In the genomic region with DNA sequence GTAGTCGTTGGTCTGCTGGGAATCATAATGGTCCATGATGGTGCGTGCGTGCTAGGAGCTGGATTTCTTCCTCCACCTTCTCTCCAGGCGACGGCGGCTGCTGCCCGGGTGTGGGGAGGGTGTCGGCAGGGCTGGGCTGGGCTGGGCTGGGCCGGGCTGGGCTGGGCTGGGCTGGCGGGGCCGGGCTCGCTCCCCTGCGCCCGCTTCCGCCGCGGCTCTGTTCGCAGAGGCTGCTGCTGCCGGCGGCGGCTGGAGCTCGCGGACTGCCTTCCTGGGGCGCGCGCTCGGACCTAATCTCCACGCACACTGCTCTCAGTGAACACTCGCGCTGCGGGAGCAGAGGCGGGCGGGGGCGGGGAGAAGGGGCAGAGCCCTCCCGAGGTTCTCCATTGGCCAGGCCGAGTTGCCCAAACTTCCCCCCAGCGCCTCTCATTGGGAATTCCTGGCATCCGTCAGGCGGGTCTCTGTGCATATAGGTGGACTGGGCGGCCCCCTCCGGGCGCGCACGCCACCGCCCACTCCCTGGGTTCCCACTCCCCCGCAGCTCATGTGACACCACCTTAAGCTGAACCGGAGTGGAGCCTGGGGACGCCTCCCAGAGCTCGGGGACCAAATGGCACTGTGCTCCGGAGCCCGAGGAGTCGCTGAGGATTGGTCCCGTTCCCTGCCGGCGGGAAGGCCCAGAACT, we compare ENCODE assay signal across 8 mouse cellular contexts. TPM values are rescaled to one million over a fixed set of nuclear protein-coding genes. Genes with fewer than 3 reads are reported as not detected.
DNase-seq lines count a peak whose midpoint lies in the region; ATAC-seq and TF ChIP-seq lines count a peak whose summit lies in the region.

A gene (minus strand): TSS at position 316 of the 688 bp plus-strand sequence.

- no peaks in the 10 kb centered on the region for H3K36me3 ChIP-seq in heart, embryonic 12.5 days
- H3K36me3 ChIP-seq in kidney, postnatal 0 days (ENCODE audit: insufficient read depth, low read length): no peaks in the 10 kb centered on the region
- no peaks in the 10 kb centered on the region for H3K36me3 ChIP-seq in liver, adult 2 months (ENCODE audit: control insufficient read depth, insufficient read depth, low read length)
- H3K36me3 ChIP-seq in splenic B cell, adult 2 months (ENCODE audit: control insufficient read depth, insufficient read depth, low read length, poor library complexity, severe bottlenecking): no peaks in the 10 kb centered on the region

- ATAC-seq in heart, embryonic 12.5 days (ENCODE audit: insufficient number of reproducible peaks, low FRiP score): peak; percentile 91
- ATAC-seq in kidney, postnatal 0 days (replicated peaks; ENCODE audit: low FRiP score, low read depth): peak; percentile 94

- H3K4me1 ChIP-seq in brown adipose tissue, adult 24 weeks (ENCODE audit: control insufficient read depth, insufficient read depth, insufficient read length, low read length): no peaks in the 10 kb centered on the region; the same call in 1 of the 2 replicates
- peaks cover 39% of the 10 kb centered on the region for H3K4me1 ChIP-seq in heart, embryonic 12.5 days (replicated peaks)
- H3K4me1 ChIP-seq in kidney, postnatal 0 days (replicated peaks; ENCODE audit: insufficient read depth, low read length): peaks cover 13% of the 10 kb centered on the region; the same call in 1 of the 2 replicates
- no peaks in the 10 kb centered on the region for H3K4me1 ChIP-seq in liver, adult 2 months (ENCODE audit: control insufficient read depth, insufficient read depth, low read length)

- H3K27ac ChIP-seq in brown adipose tissue, adult 24 weeks (replicated peaks; ENCODE audit: low read depth, low read length): peak within 1 kb of the TSS; percentile 56
- H3K27ac ChIP-seq in heart, embryonic 12.5 days (ENCODE audit: poor library complexity, severe bottlenecking): peak within 1 kb of the TSS; percentile 90
- H3K27ac ChIP-seq in kidney, postnatal 0 days: peak within 1 kb of the TSS; percentile 96
- peak within 1 kb of the TSS; percentile 62 for H3K27ac ChIP-seq in liver, adult 2 months (replicated peaks; ENCODE audit: insufficient read depth, low read depth, low read length)

- WGBS in heart, embryonic 12.5 days: under 1% methylated on average over 55 of the region's 55 CpGs
- under 1% methylated on average over 52 of the region's 55 CpGs for WGBS in kidney, postnatal 0 days
- under 1% methylated on average over 55 of the region's 55 CpGs for WGBS in liver, adult 2 months

- H3K4me2 ChIP-seq in heart, embryonic 12.5 days: peak within 1 kb of the TSS; percentile 81
- peak within 1 kb of the TSS; percentile 88 for H3K4me2 ChIP-seq in kidney, postnatal 0 days (ENCODE audit: low read length)

- no peaks in the 10 kb centered on the region for H3K9me3 ChIP-seq in heart, embryonic 12.5 days (replicated peaks)
- no peaks in the 10 kb centered on the region for H3K9me3 ChIP-seq in kidney, postnatal 0 days (replicated peaks; ENCODE audit: low read length)

- H3K4me3 ChIP-seq in brown adipose tissue, adult 24 weeks (ENCODE audit: insufficient read depth, low read depth, low read length): peak within 1 kb of the TSS; percentile 71
- peak within 1 kb of the TSS; percentile 87 for H3K4me3 ChIP-seq in heart, embryonic 12.5 days
- peak within 1 kb of the TSS; percentile 93 for H3K4me3 ChIP-seq in kidney, postnatal 0 days (replicated peaks; ENCODE audit: low read depth, low read length)
- H3K4me3 ChIP-seq in liver, adult 2 months (ENCODE audit: insufficient read depth, low read depth, low read length): peak within 1 kb of the TSS; percentile 63

- no peaks in the 10 kb centered on the region for H3K27me3 ChIP-seq in heart, embryonic 12.5 days (replicated peaks)
- H3K27me3 ChIP-seq in kidney, postnatal 0 days (ENCODE audit: insufficient read depth, low read length): no peaks in the 10 kb centered on the region
- H3K27me3 ChIP-seq in liver, adult 2 months (ENCODE audit: control insufficient read depth, insufficient read depth, low read length): no peaks in the 10 kb centered on the region
- H3K27me3 ChIP-seq in splenic B cell, adult 2 months (ENCODE audit: control insufficient read depth, insufficient read depth, low read length, poor library complexity, severe bottlenecking): no peaks in the 10 kb centered on the region; the same call in 1 of the 2 replicates

- H3K9ac ChIP-seq in heart, embryonic 12.5 days: peak within 1 kb of the TSS; percentile 92
- H3K9ac ChIP-seq in kidney, postnatal 0 days (ENCODE audit: low read depth, low read length): peak within 1 kb of the TSS; percentile 79
- peak within 1 kb of the TSS; percentile 74 for H3K9ac ChIP-seq in liver, adult 2 months (ENCODE audit: low read depth, low read length)

- TF ChIP-seq CTCF in kidney, postnatal 0 days (IDR thresholded peaks at IDR 0.05; ENCODE audit: low read depth): no peak
- TF ChIP-seq CTCF in liver, adult 2 months (IDR thresholded peaks at IDR 0.05; ENCODE audit: low read depth, low read length): no peak

- TF ChIP-seq POLR2A in liver, adult 2 months (IDR thresholded peaks at IDR 0.05; ENCODE audit: extremely low read depth, insufficient read depth, low read length): peak; percentile 76

- peaks cover 35% of the 10 kb centered on the region for H3K79me2 ChIP-seq in liver, adult 2 months (ENCODE audit: control insufficient read depth, insufficient read depth, low read length)

- peak; percentile 76 for DNase-seq in CD4-positive, CD25-positive, alpha-beta regulatory T cell, adult 2 months (ENCODE audit: low read depth, low spot score)
- DNase-seq in fat pad, adult 2 months (ENCODE audit: extremely low read depth, low read depth, low spot score): peak; percentile 43
- peak; percentile 99 for DNase-seq in kidney, postnatal 0 days (ENCODE audit: low spot score)
- peak; percentile 84 for DNase-seq in liver, adult 2 months (ENCODE audit: extremely low read depth, low read depth, low spot score)
- peak; percentile 74 for DNase-seq in naive thymus-derived CD4-positive, alpha-beta T cell, adult 2 months (ENCODE audit: low read depth)
- peak; percentile 47 for DNase-seq in splenic B cell, adult 2 months (ENCODE audit: low read depth, low spot score)

RNA-seq across cellular contexts. Expression of the gene that starts here (rescaled TPM):
- polyA plus RNA-seq in brown adipose tissue, adult 24 weeks (2012; ENCODE audit: insufficient read depth, insufficient read length, missing spikeins): 2.9 and 3.3 TPM in 2 replicates
- polyA plus RNA-seq in heart, embryonic 12.5 days (2016; fragmentation: Nextera tagmentation; extraction: Ambion mirVana): 63.6 and 65.0 TPM in 2 replicates
- 32.5 and 37.1 TPM in 2 replicates for polyA plus RNA-seq in kidney, postnatal 0 days (2015; fragmentation: Nextera tagmentation; extraction: Ambion mirVana)
- 15.4 and 21.9 TPM in 2 replicates for total RNA-seq in liver, adult 2 months (2014; rRNA removed)
- 11.0 and 17.6 TPM in 2 replicates for polyA plus RNA-seq in liver, adult 2 months (2012; rRNA removed)

Comparison
In these comparisons a context has a peak if more than half of its experiments do, and no peak if none do; other contexts are left out.
1. Peak in every context shown above with its lines: DNase-seq, ATAC-seq, H3K4me3 ChIP-seq and H3K27ac ChIP-seq.
2. DNase-seq: peak in every context shown above with its lines; median percentile 99 in kidney, postnatal 0 days; 84 in liver, adult 2 months; 76 in CD4-positive, CD25-positive, alpha-beta regulatory T cell, adult 2 months; 74 in naive thymus-derived CD4-positive, alpha-beta T cell, adult 2 months; 47 in splenic B cell, adult 2 months; 43 in fat pad, adult 2 months.